Mouse (Mus musculus): ENCODE measurements around the gene Dock3.
A peak's percentile ranks its signal among the peaks of the same experiment; 100 is the strongest.

Dock3 gene

GRCm38 (mm10) chr9:107231539-107232139 lies at the start of gene Dock3:
Gene Dock3 (minus strand): TSS chr9:107231909.
- peak; percentile 72 for DNase-seq (ENCODE audit: extremely low spot score, low spot score)

- no peak for DNase-seq (ENCODE audit: extremely low spot score, low spot score)
Measured at GRCm38 (mm10) chr9:107280322-107281027, 48.8 kb upstream of the Dock3 start.

GRCm38 (mm10) chr9:107279378-107280321 lies 47.9 kb upstream of the Dock3 start:
- peak; percentile 43 for DNase-seq (ENCODE audit: extremely low spot score, low spot score)

- no peak for DNase-seq (ENCODE audit: extremely low spot score, low spot score)
Measured at GRCm38 (mm10) chr9:107278527-107279377, 47.0 kb upstream of the Dock3 start.

GRCm38 (mm10) chr9:107278126-107278525 lies 46.4 kb upstream of the Dock3 start:
- DNase-seq (ENCODE audit: extremely low spot score, low spot score) = no peak

- DNase-seq (ENCODE audit: extremely low spot score, low spot score) = no peak
Measured at GRCm38 (mm10) chr9:107277603-107278002, 45.9 kb upstream of the Dock3 start.

- DNase-seq (ENCODE audit: extremely low spot score, low spot score) = no peak
Measured at GRCm38 (mm10) chr9:107275710-107276109, 44.0 kb upstream of the Dock3 start.

GRCm38 (mm10) chr9:107274751-107275150 lies 43.0 kb upstream of the Dock3 start:
- DNase-seq (ENCODE audit: extremely low spot score, low spot score) = no peak

GRCm38 (mm10) chr9:107273184-107273583 lies 41.5 kb upstream of the Dock3 start:
- DNase-seq (ENCODE audit: extremely low spot score, low spot score) = no peak

GRCm38 (mm10) chr9:107272284-107272683 lies 40.6 kb upstream of the Dock3 start:
- DNase-seq (ENCODE audit: extremely low spot score, low spot score) = no peak

- DNase-seq (ENCODE audit: extremely low spot score, low spot score) = no peak
Measured at GRCm38 (mm10) chr9:107271177-107271938, 39.6 kb upstream of the Dock3 start.

- DNase-seq (ENCODE audit: extremely low spot score, low spot score) = no peak
Measured at GRCm38 (mm10) chr9:107269772-107270171, 38.1 kb upstream of the Dock3 start.

GRCm38 (mm10) chr9:107267721-107268402 lies 36.2 kb upstream of the Dock3 start:
- DNase-seq (ENCODE audit: extremely low spot score, low spot score) = no peak

GRCm38 (mm10) chr9:107267028-107267427 lies 35.3 kb upstream of the Dock3 start:
- no peak for DNase-seq (ENCODE audit: extremely low spot score, low spot score)

GRCm38 (mm10) chr9:107264731-107265130 lies 33.0 kb upstream of the Dock3 start:
- no peak for DNase-seq (ENCODE audit: extremely low spot score, low spot score)

- DNase-seq (ENCODE audit: extremely low spot score, low spot score) = no peak
Measured at GRCm38 (mm10) chr9:107263912-107264311, 32.2 kb upstream of the Dock3 start.

GRCm38 (mm10) chr9:107262375-107262774 lies 30.7 kb upstream of the Dock3 start:
- no peak for DNase-seq (ENCODE audit: extremely low spot score, low spot score)

- no peak for DNase-seq (ENCODE audit: extremely low spot score, low spot score)
Measured at GRCm38 (mm10) chr9:107261792-107262191, 30.1 kb upstream of the Dock3 start.

- DNase-seq (ENCODE audit: extremely low spot score, low spot score) = no peak
Measured at GRCm38 (mm10) chr9:107260836-107261235, 29.1 kb upstream of the Dock3 start.

GRCm38 (mm10) chr9:107260429-107260828 lies 28.7 kb upstream of the Dock3 start:
- no peak for DNase-seq (ENCODE audit: extremely low spot score, low spot score)

All from neural tube, embryonic 10.5 days (tissue).